Mouse (Mus musculus) hindbrain, embryonic 10.5 days (tissue): ENCODE data around the gene Gimap7. TPM values are rescaled to one million over a fixed set of nuclear protein-coding genes. Genes with fewer than 3 reads are reported as not detected.

Experiments used
- DNase-seq: peaks from one replicate; pipeline ENCODE4 v3.0.0-alpha.2; 2017; ENCODE audit warnings: low spot score
- H3K27ac ChIP-seq: fragments of 300-500 bp; sonication (generic); 2 replicates; pipeline ENCODE4 v1.5.1; 2016; ENCODE audit warnings: mild to moderate bottlenecking, moderate library complexity
- H3K27me3 ChIP-seq: fragments of 300-500 bp; sonication (generic); 2 replicates; pipeline ENCODE4 v1.6.1; 2016; ENCODE audit warnings: mild to moderate bottlenecking; ENCODE audit not compliant: poor library complexity, insufficient read depth, severe bottlenecking
- H3K36me3 ChIP-seq: fragments of 300-500 bp; sonication (generic); 2 replicates; pipeline ENCODE4 v1.6.1; 2016; ENCODE audit warnings: mild to moderate bottlenecking, moderate library complexity
- H3K4me1 ChIP-seq: fragments of 300-500 bp; sonication (generic); replicated peaks from 2 replicates; pipeline ENCODE4 v1.6.1; 2016; ENCODE audit warnings: mild to moderate bottlenecking
- H3K4me3 ChIP-seq: fragments of 300-500 bp; sonication (generic); 2 replicates; pipeline ENCODE4 v1.5.1; 2016; ENCODE audit warnings: mild to moderate bottlenecking, moderate library complexity
- H3K9me3 ChIP-seq: fragments of 300-500 bp; sonication (generic); 2 replicates; pipeline ENCODE4 v1.6.1; 2016; ENCODE audit warnings: mild to moderate bottlenecking, moderate library complexity
- WGBS: fragments of 180-500 bp; shearing (Covaris S2); methylation state at CpG from one replicate; pipeline ENCODE4 v1.1.7; 2016; 5-methylcytosine and 5-hydroxymethylcytosine counted together
- polyA plus RNA-seq: library from polyadenylated mRNA; unstranded; fragments of >200 nt; fragmentation: Nextera tagmentation; extraction: Ambion mirVana; gene quantifications from 2 replicates; pipeline ENCODE4 v1.2.1, GENCODE M21; 2016

Gene Gimap7
- polyA plus RNA-seq, 1 experiment from 2014 or later, result not detected

- no peaks in the 10 kb centered on the region for H3K36me3 ChIP-seq
- 85% methylated on average over 3 of the region's 3 CpGs for whole genome bisulfite sequencing
- DNase-seq, result no peak
These were observed 19.5 kb upstream of the Gimap7 start for GRCm38 (mm10) chr6:48698888-48699287.

GRCm38 (mm10) chr6:48700251-48701075 is 18.0 kb upstream of the Gimap7 start:
- 59% methylated on average over 5 of the region's 5 CpGs for WGBS
- no peak for DNase-seq

More at GRCm38 (mm10) chr6:48698888-48699287, 19.5 kb upstream of the Gimap7 start:
- Histone ChIP-seq H3K27me3 (no peaks in the 10 kb centered on the region), H3K27ac (no peak overlapping the region), H3K4me3 (no peak overlapping the region), H3K4me1 (no peaks in the 10 kb centered on the region), H3K9me3 (no peaks in the 10 kb centered on the region)

GRCm38 (mm10) chr6:48702146-48702545 is 16.3 kb upstream of the Gimap7 start:
- no peaks in the 10 kb centered on the region for H3K9me3 ChIP-seq
- H3K4me1 ChIP-seq, result no peaks in the 10 kb centered on the region
- H3K36me3 ChIP-seq, result no peaks in the 10 kb centered on the region
- H3K4me3 ChIP-seq, result no peak overlapping the region
- no peak overlapping the region for H3K27ac ChIP-seq
- WGBS, result 83% methylated on average over 7 of the region's 7 CpGs
- no peaks in the 10 kb centered on the region for H3K27me3 ChIP-seq
- no peak for DNase-seq

More at GRCm38 (mm10) chr6:48700251-48701075, 18.0 kb upstream of the Gimap7 start:
- Histone ChIP-seq H3K4me3 (no peak overlapping the region), H3K36me3 (no peaks in the 10 kb centered on the region), H3K4me1 (no peaks in the 10 kb centered on the region), H3K27me3 (no peaks in the 10 kb centered on the region), H3K9me3 (no peaks in the 10 kb centered on the region), H3K27ac (no peak overlapping the region)

GRCm38 (mm10) chr6:48702601-48703000 is 15.8 kb upstream of the Gimap7 start:
- DNase-seq, result no peak
- no peaks in the 10 kb centered on the region for H3K9me3 ChIP-seq
- H3K27me3 ChIP-seq, result no peaks in the 10 kb centered on the region
- WGBS, result 76% methylated on average over 5 of the region's 5 CpGs
- no peak overlapping the region for H3K27ac ChIP-seq
- H3K4me3 ChIP-seq, result no peak overlapping the region
- H3K4me1 ChIP-seq, result no peaks in the 10 kb centered on the region
- no peaks in the 10 kb centered on the region for H3K36me3 ChIP-seq

- Histone ChIP-seq H3K27ac (no peak overlapping the region), H3K36me3 (no peaks in the 10 kb centered on the region), H3K4me3 (no peak overlapping the region), H3K27me3 (no peaks in the 10 kb centered on the region), H3K9me3 (no peaks in the 10 kb centered on the region), H3K4me1 (no peaks in the 10 kb centered on the region)
- no peak for DNase-seq
These were observed 14.3 kb upstream of the Gimap7 start for GRCm38 (mm10) chr6:48704146-48704545.

GRCm38 (mm10) chr6:48706130-48706529 is 12.3 kb upstream of the Gimap7 start:
- DNase-seq, result no peak
- no peak overlapping the region for H3K27ac ChIP-seq
- no peaks in the 10 kb centered on the region for H3K36me3 ChIP-seq
- no peak overlapping the region for H3K4me3 ChIP-seq
- no peaks in the 10 kb centered on the region for H3K4me1 ChIP-seq
- H3K27me3 ChIP-seq, result no peaks in the 10 kb centered on the region
- WGBS, result 61% methylated on average over 3 of the region's 3 CpGs
- H3K9me3 ChIP-seq, result no peaks in the 10 kb centered on the region

GRCm38 (mm10) chr6:48720326-48720725 is 1.9 kb downstream of the Gimap7 start:
- Histone ChIP-seq H3K4me1 (peaks cover 2% of the 10 kb centered on the region), H3K4me3 (no peak overlapping the region), H3K9me3 (no peaks in the 10 kb centered on the region), H3K27ac (no peak overlapping the region), H3K27me3 (no peaks in the 10 kb centered on the region), H3K36me3 (no peaks in the 10 kb centered on the region)
- no peak for DNase-seq
- 87% methylated on average over 4 of the region's 4 CpGs for WGBS

GRCm38 (mm10) chr6:48723468-48723867 is 5.0 kb downstream of the Gimap7 start:
- WGBS, result 85% methylated on average over 8 of the region's 8 CpGs
- Histone ChIP-seq H3K4me1 (peaks cover 9% of the 10 kb centered on the region), H3K36me3 (no peaks in the 10 kb centered on the region), H3K4me3 (no peak overlapping the region), H3K9me3 (no peaks in the 10 kb centered on the region), H3K27ac (no peak overlapping the region), H3K27me3 (no peaks in the 10 kb centered on the region)
- DNase-seq, result no peak

- no peak for DNase-seq
These were observed 7.1 kb downstream of the Gimap7 start for GRCm38 (mm10) chr6:48725476-48725875.

GRCm38 (mm10) chr6:48727761-48728160 is 9.3 kb downstream of the Gimap7 start:
- Histone ChIP-seq H3K4me3 (no peak overlapping the region), H3K4me1 (peaks cover 9% of the 10 kb centered on the region; the same call in 1 of the 2 replicates), H3K9me3 (no peaks in the 10 kb centered on the region), H3K27ac (no peak overlapping the region), H3K36me3 (no peaks in the 10 kb centered on the region), H3K27me3 (no peaks in the 10 kb centered on the region)
- DNase-seq, result no peak
- 90% methylated on average over 5 of the region's 5 CpGs for WGBS

More at GRCm38 (mm10) chr6:48725476-48725875, 7.1 kb downstream of the Gimap7 start:
- H3K4me3 ChIP-seq, result no peak overlapping the region
- WGBS, result 0% methylated on average over 1 of the region's 1 CpGs
- no peaks in the 10 kb centered on the region for H3K9me3 ChIP-seq
- no peak overlapping the region for H3K27ac ChIP-seq
- peaks cover 9% of the 10 kb centered on the region; the same call in 1 of the 2 replicates for H3K4me1 ChIP-seq
- no peaks in the 10 kb centered on the region for H3K36me3 ChIP-seq
- no peaks in the 10 kb centered on the region for H3K27me3 ChIP-seq

- Histone ChIP-seq H3K9me3 (no peaks in the 10 kb centered on the region), H3K36me3 (no peaks in the 10 kb centered on the region), H3K27ac (no peak overlapping the region), H3K27me3 (no peaks in the 10 kb centered on the region), H3K4me3 (no peak overlapping the region), H3K4me1 (no peaks in the 10 kb centered on the region)
- 66% methylated on average over 8 of the region's 8 CpGs for whole genome bisulfite sequencing
- no peak for DNase-seq
These were observed 14.5 kb downstream of the Gimap7 start for GRCm38 (mm10) chr6:48732864-48733304.

- no peaks in the 10 kb centered on the region for H3K9me3 ChIP-seq
- WGBS, result 86% methylated on average over 1 of the region's 1 CpGs
- no peaks in the 10 kb centered on the region for H3K27me3 ChIP-seq
- H3K36me3 ChIP-seq, result no peaks in the 10 kb centered on the region
- DNase-seq, result no peak
- no peak overlapping the region for H3K4me3 ChIP-seq
- H3K4me1 ChIP-seq, result no peaks in the 10 kb centered on the region
- no peak overlapping the region for H3K27ac ChIP-seq
These were observed 15.2 kb downstream of the Gimap7 start for GRCm38 (mm10) chr6:48733660-48734059.

GRCm38 (mm10) chr6:48737053-48737452 is 18.6 kb downstream of the Gimap7 start:
- H3K4me1 ChIP-seq, result peaks cover 10% of the 10 kb centered on the region
- 83% methylated on average over 2 of the region's 2 CpGs for WGBS
- DNase-seq, result no peak
- no peak overlapping the region for H3K27ac ChIP-seq
- peaks cover 19% of the 10 kb centered on the region for H3K27me3 ChIP-seq
- no peak overlapping the region for H3K4me3 ChIP-seq
- no peaks in the 10 kb centered on the region for H3K9me3 ChIP-seq
- H3K36me3 ChIP-seq, result no peaks in the 10 kb centered on the region
